Mouse (Mus musculus) megakaryocyte, adult 5-6 weeks (primary cell): ENCODE data around the gene Nfs1. TPM values are rescaled to one million over a fixed set of nuclear protein-coding genes. Genes with fewer than 3 reads are reported as not detected.

ENCODE experiments used
- ATAC-seq: 2 replicates; pipeline ENCODE4 v1.8.0; 2016; ENCODE audit warnings: mild to moderate bottlenecking, inconsistent platforms; ENCODE audit not compliant: poor library complexity, severe bottlenecking
- total RNA-seq, 2 experiments: library from RNA; stranded (forward) in 1 of 2; stranded (reverse) in 1 of 2; fragments of 153-499, 151-499 nt in 1 of 2; fragments of 221-1000, 200-1000 nt in 1 of 2; gene quantifications; 2 replicates each; pipeline versions ENCODE4 v1.2.3 to v1.2.4; 2015 to 2017

The Nfs1 gene
- total RNA-seq, 2 experiments from 2014 or later = 22.0 to 32.8 TPM

DNA sequence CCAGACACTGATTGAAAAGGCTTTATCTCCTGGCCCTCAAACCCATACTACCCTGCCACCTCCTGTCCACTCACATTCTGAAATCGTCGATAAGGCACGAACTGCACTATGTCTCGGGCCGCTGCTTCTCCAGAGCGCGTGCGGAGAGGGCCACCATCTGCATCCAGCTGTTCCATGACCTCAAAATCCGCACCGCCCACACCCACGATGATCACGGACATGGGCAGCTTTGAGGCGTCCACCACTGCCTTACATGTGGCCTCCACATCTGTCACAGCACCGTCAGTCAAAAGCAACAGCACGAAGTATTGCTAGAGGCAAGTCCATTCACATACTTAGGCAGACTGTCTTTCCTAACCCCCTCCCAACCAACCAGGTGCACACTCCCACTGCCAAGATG lies 70.3 kb downstream of the Nfs1 start:
- no peak for ATAC-seq

Other genes starting within 250 kb of the Nfs1 start
- 17.4 and 28.7 TPM in 2 replicates for gene Uqcc1, start 213.9 kb downstream of the Nfs1 start, total RNA-seq (2015)
- gene Uqcc1, start 213.9 kb downstream of the Nfs1 start, total RNA-seq (2017) = 38.4 and 49.2 TPM in 2 replicates
- gene Gm15557, start 203.5 kb downstream of the Nfs1 start, total RNA-seq (2015) = not detected in 2 replicates
- not detected in 2 replicates for gene Gm15557, start 203.5 kb downstream of the Nfs1 start, total RNA-seq (2017)
- not detected in 2 replicates for gene Gdf5, start 198.8 kb downstream of the Nfs1 start, total RNA-seq (2015)
- gene Gdf5, start 198.8 kb downstream of the Nfs1 start, total RNA-seq (2017) = not detected in 2 replicates
- 8.9 and 14.5 TPM in 2 replicates for gene Cep250, start 187.7 kb downstream of the Nfs1 start, total RNA-seq (2015)
- gene Cep250, start 187.7 kb downstream of the Nfs1 start, total RNA-seq (2017) = 37.9 and 38.1 TPM in 2 replicates
- 0.20 and 0.57 TPM in 2 replicates for gene 6430550D23Rik, start 136.2 kb downstream of the Nfs1 start, total RNA-seq (2015)
- 0.11 and 0.81 TPM in 2 replicates for gene 6430550D23Rik, start 136.2 kb downstream of the Nfs1 start, total RNA-seq (2017)
- gene Ergic3, start 136.1 kb downstream of the Nfs1 start, total RNA-seq (2015) = 175 and 193 TPM in 2 replicates
- 35.9 and 54.6 TPM in 2 replicates for gene Ergic3, start 136.1 kb downstream of the Nfs1 start, total RNA-seq (2017)
- gene Fer1l4, start 91.2 kb downstream of the Nfs1 start, total RNA-seq (2015) = not detected in 2 replicates
- not detected in 2 replicates for gene Fer1l4, start 91.2 kb downstream of the Nfs1 start, total RNA-seq (2017)
- gene Spag4, start 79.0 kb downstream of the Nfs1 start, total RNA-seq (2015) = 0.30 and 0.31 TPM in 2 replicates
- gene Spag4, start 79.0 kb downstream of the Nfs1 start, total RNA-seq (2017) = 0.07 and 2.1 TPM in 2 replicates
- 56.5 and 58.3 TPM in 2 replicates for gene Cpne1, start 32.2 kb downstream of the Nfs1 start, total RNA-seq (2015)
- 30.2 and 31.1 TPM in 2 replicates for gene Cpne1, start 32.2 kb downstream of the Nfs1 start, total RNA-seq (2017)
- gene Rbm12, start 32.2 kb downstream of the Nfs1 start, total RNA-seq (2015) = 23.9 and 34.5 TPM in 2 replicates
- 31.8 and 39.9 TPM in 2 replicates for gene Rbm12, start 32.2 kb downstream of the Nfs1 start, total RNA-seq (2017)
- gene Gm28036, start 17.1 kb downstream of the Nfs1 start, total RNA-seq (2015) = 0.38 and 6.3 TPM in 2 replicates
- gene Gm28036, start 17.1 kb downstream of the Nfs1 start, total RNA-seq (2017) = 25.2 and 25.8 TPM in 2 replicates
- gene Romo1, start 147 bp downstream of the Nfs1 start, total RNA-seq (2015) = 53.8 and 63.6 TPM in 2 replicates
- 10.0 and 11.0 TPM in 2 replicates for gene Romo1, start 147 bp downstream of the Nfs1 start, total RNA-seq (2017)
- 443 and 462 TPM in 2 replicates for gene Rbm39, start 36.1 kb upstream of the Nfs1 start, total RNA-seq (2015)
- 508 and 552 TPM in 2 replicates for gene Rbm39, start 36.1 kb upstream of the Nfs1 start, total RNA-seq (2017)
- gene Phf20, start 52.3 kb upstream of the Nfs1 start, total RNA-seq (2015) = 25.9 and 34.6 TPM in 2 replicates
- 27.1 and 55.5 TPM in 2 replicates for gene Phf20, start 52.3 kb upstream of the Nfs1 start, total RNA-seq (2017)
- gene Cnbd2, start 168.1 kb upstream of the Nfs1 start, total RNA-seq (2015) = 3.6 and 6.2 TPM in 2 replicates
- 16.2 and 24.5 TPM in 2 replicates for gene Cnbd2, start 168.1 kb upstream of the Nfs1 start, total RNA-seq (2017)
- gene Scand1, start 168.5 kb upstream of the Nfs1 start, total RNA-seq (2015) = 5.8 and 11.9 TPM in 2 replicates
- gene Scand1, start 168.5 kb upstream of the Nfs1 start, total RNA-seq (2017) = 8.7 and 11.8 TPM in 2 replicates